Mouse (Mus musculus): ENCODE measurements around the gene Mael.

DNA sequence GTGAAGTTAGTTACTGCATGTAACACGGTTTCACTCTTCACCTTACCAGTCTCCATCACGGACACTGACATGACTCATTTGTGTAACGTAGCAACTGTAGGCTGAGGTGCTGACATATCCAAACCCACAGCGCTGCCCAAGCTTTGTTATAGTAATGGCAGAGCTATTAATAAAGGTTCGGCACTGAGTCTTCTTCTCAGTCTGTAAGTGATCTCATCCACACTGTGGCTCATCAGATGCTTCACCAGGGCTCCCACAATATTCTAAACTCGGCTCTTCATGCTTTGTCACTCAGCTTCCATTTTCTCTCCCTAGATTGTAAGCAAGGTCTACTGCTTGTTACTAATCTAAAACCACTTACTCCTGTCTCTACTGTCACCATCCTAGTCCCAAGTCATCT lies 29.2 kb downstream of the Mael start:
- TF ChIP-seq CTCF (IDR thresholded peaks at IDR 0.05), result no peak
- no peak for TF ChIP-seq EP300 (IDR thresholded peaks at IDR 0.05)
